Mouse (Mus musculus) midbrain, postnatal 0 days (tissue): ENCODE data around the gene Crygc. TPM values are rescaled to one million over a fixed set of nuclear protein-coding genes. Genes with fewer than 3 reads are reported as not detected.

Experiments
- ATAC-seq: fragments of 200-750 bp; cut with Nextera tagmentation; 2 replicates; pipeline ENCODE4 v1.8.0; 2017; ENCODE audit warnings: moderate number of reproducible peaks, mild to moderate bottlenecking, moderate TSS enrichment, moderate library complexity; ENCODE audit not compliant: low FRiP score
- DNase-seq: peaks from one replicate; pipeline ENCODE4 v3.0.0-alpha.2; 2015; ENCODE audit warnings: low spot score
- H3K27ac ChIP-seq: fragments of 300-500 bp; sonication (generic); 2 replicates; pipeline ENCODE4 v1.5.1; 2014; ENCODE audit warnings: low read depth, mild to moderate bottlenecking, low read length, mixed read lengths
- H3K27me3 ChIP-seq: fragments of 300-500 bp; sonication (generic); 2 replicates; pipeline ENCODE4 v1.6.1; 2014; ENCODE audit warnings: low read length, control low read depth, mixed read lengths; ENCODE audit not compliant: insufficient read depth
- H3K36me3 ChIP-seq: fragments of 300-500 bp; sonication (generic); 2 replicates; pipeline ENCODE4 v1.6.1; 2014; ENCODE audit warnings: low read length, control low read depth, mixed read lengths; ENCODE audit not compliant: insufficient read depth
- H3K4me1 ChIP-seq: fragments of 300-500 bp; sonication (generic); 2 replicates; pipeline ENCODE4 v1.6.1; 2014; ENCODE audit warnings: mild to moderate bottlenecking, control low read depth, antibody characterized with exemption, low read length, mixed read lengths; ENCODE audit not compliant: insufficient read depth
- H3K4me2 ChIP-seq: fragments of 300-500 bp; sonication (generic); 2 replicates; pipeline ENCODE4 v1.6.1; 2014; ENCODE audit warnings: low read depth, mild to moderate bottlenecking, low read length, mixed read lengths; ENCODE audit not compliant: poor library complexity, severe bottlenecking
- H3K4me3 ChIP-seq: fragments of 300-500 bp; sonication (generic); 2 replicates; pipeline ENCODE4 v1.5.1; 2014; ENCODE audit warnings: low read depth, mild to moderate bottlenecking, low read length, moderate library complexity
- H3K9ac ChIP-seq: fragments of 300-500 bp; sonication (generic); replicated peaks from 2 replicates; pipeline ENCODE4 v1.6.1; 2014; ENCODE audit warnings: mild to moderate bottlenecking, low read length, moderate library complexity, mixed read lengths; ENCODE audit not compliant: poor library complexity, severe bottlenecking
- H3K9me3 ChIP-seq: fragments of 300-500 bp; sonication (generic); 2 replicates; pipeline ENCODE4 v1.6.1; 2016; ENCODE audit warnings: low read length, control low read depth
- CTCF ChIP-seq: IDR thresholded peaks from 2 replicates; pipeline ENCODE4 v1.5.1; 2016; ENCODE audit warnings: antibody characterized with exemption, mild to moderate bottlenecking
- WGBS: fragments of 180-500 bp; shearing (Covaris S2); extraction: QIAGEN DNeasy Blood & Tissue Kit; methylation state at CpG from one replicate; pipeline ENCODE4 v1.1.7; 2014; 5-methylcytosine and 5-hydroxymethylcytosine counted together
- polyA plus RNA-seq: library from polyadenylated mRNA; unstranded; fragments of >200 nt; fragmentation: Nextera tagmentation; extraction: Ambion mirVana; gene quantifications from 2 replicates; pipeline ENCODE4 v1.2.1, GENCODE M21; 2015
- total RNA-seq: library from RNA; depleted of rRNA; stranded (reverse); fragments of >200 nt; gene quantifications from 2 replicates; pipeline ENCODE4 v1.2.3, GENCODE M21; 2014; rRNA removed

The Crygc gene
- total RNA-seq (not detected in 2 replicates), polyA plus RNA-seq (not detected in 2 replicates)

GRCm38 (mm10) chr1:65073589-65073988 lies at the start of gene Crygc:
TSS of gene Crygc (minus strand) at chr1:65073689.
- 60% methylated on average over 6 of the region's 6 CpGs for WGBS
- no peaks in the 10 kb centered on the region for H3K27me3 ChIP-seq
- DNase-seq: no peak
- no peaks in the 10 kb centered on the region for H3K36me3 ChIP-seq
- no peak within 1 kb of the TSS for H3K27ac ChIP-seq
- H3K9me3 ChIP-seq: no peaks in the 10 kb centered on the region
- no peak for ATAC-seq
- H3K4me1 ChIP-seq: no peaks in the 10 kb centered on the region
- no peak for TF ChIP-seq CTCF
- H3K4me2 ChIP-seq: no peak within 1 kb of the TSS
- H3K4me3 ChIP-seq: no peak within 1 kb of the TSS
- no peak within 1 kb of the TSS for H3K9ac ChIP-seq

- Histone ChIP-seq H3K4me1 (no peaks in the 10 kb centered on the region), H3K27me3 (no peaks in the 10 kb centered on the region), H3K36me3 (no peaks in the 10 kb centered on the region), H3K27ac (no peak within 1 kb of the TSS), H3K4me2 (peak within 1 kb of the TSS; percentile 50), H3K9ac (peak within 1 kb of the TSS; percentile 50; the same call in 1 of the 2 replicates), H3K9me3 (no peaks in the 10 kb centered on the region), H3K4me3 (peak within 1 kb of the TSS; percentile 38)
- ATAC-seq (peak; percentile 71), DNase-seq (peak; percentile 65)
- WGBS: 20% methylated on average over 9 of the region's 9 CpGs
- no peak for TF ChIP-seq CTCF
Measured at GRCm38 (mm10) chr1:65122574-65123372, 49.3 kb upstream of the Crygc start, which contains the start of gene D630023F18Rik. TSS of gene D630023F18Rik (minus strand) at chr1:65123214.

GRCm38 (mm10) chr1:65119438-65119837 lies 45.9 kb upstream of the Crygc start, which contains the start of gene Gm28845:
TSS of gene Gm28845 (minus strand) at chr1:65119558.
- no peak for ATAC-seq
- H3K27me3 ChIP-seq: no peaks in the 10 kb centered on the region
- H3K27ac ChIP-seq: no peak within 1 kb of the TSS
- no peaks in the 10 kb centered on the region for H3K4me1 ChIP-seq
- 82% methylated on average over 1 of the region's 1 CpGs for WGBS
- no peaks in the 10 kb centered on the region for H3K36me3 ChIP-seq
- no peak within 1 kb of the TSS for H3K9ac ChIP-seq
- no peak for TF ChIP-seq CTCF
- DNase-seq: no peak
- H3K4me2 ChIP-seq: no peak within 1 kb of the TSS
- no peak within 1 kb of the TSS for H3K4me3 ChIP-seq
- no peaks in the 10 kb centered on the region for H3K9me3 ChIP-seq

- Histone ChIP-seq H3K4me2 (no peak overlapping the region), H3K27ac (no peak overlapping the region), H3K27me3 (no peaks in the 10 kb centered on the region), H3K9me3 (no peaks in the 10 kb centered on the region), H3K4me1 (no peaks in the 10 kb centered on the region), H3K36me3 (no peaks in the 10 kb centered on the region), H3K9ac (no peak overlapping the region), H3K4me3 (no peak overlapping the region)
- 82% methylated on average over 8 of the region's 8 CpGs for WGBS
- ATAC-seq: no peak
- no peak for DNase-seq
- TF ChIP-seq CTCF: no peak
Measured at GRCm38 (mm10) chr1:65118150-65118913, 44.8 kb upstream of the Crygc start.

- Histone ChIP-seq H3K9me3 (no peaks in the 10 kb centered on the region), H3K36me3 (no peaks in the 10 kb centered on the region), H3K27me3 (no peaks in the 10 kb centered on the region), H3K9ac (no peak overlapping the region), H3K27ac (no peak overlapping the region), H3K4me3 (no peak overlapping the region), H3K4me1 (no peaks in the 10 kb centered on the region), H3K4me2 (no peak overlapping the region)
- no peak for DNase-seq
- TF ChIP-seq CTCF: no peak
- 89% methylated on average over 5 of the region's 5 CpGs for WGBS
- ATAC-seq: no peak
Measured at GRCm38 (mm10) chr1:65113536-65114172, 40.2 kb upstream of the Crygc start.
